Mouse (Mus musculus): ENCODE data around the gene Icos. TPM values are rescaled to one million over a fixed set of nuclear protein-coding genes. Genes with fewer than 3 reads are reported as not detected.

The Icos gene
- polyA plus RNA-seq, 1 experiment from 2014 or later = 0.10 TPM

GRCm38 (mm10) chr1:61006229-61006628 lies 28.5 kb downstream of the Icos start:
- ATAC-seq (no peak), DNase-seq (ENCODE audit: low spot score) (no peak)
- no peak overlapping the region for H3K4me2 ChIP-seq (ENCODE audit: low read length)
- no peak overlapping the region for H3K27ac ChIP-seq (ENCODE audit: low read depth, low read length)
- H3K4me1 ChIP-seq (ENCODE audit: control insufficient read depth, insufficient read depth, low read length) = no peaks in the 10 kb centered on the region
- H3K9me3 ChIP-seq (replicated peaks; ENCODE audit: control insufficient read depth, low read length) = no peaks in the 10 kb centered on the region
- no peak overlapping the region for H3K4me3 ChIP-seq (ENCODE audit: low read depth, low read length)
- WGBS = 98% methylated on average over 2 of the region's 2 CpGs
- no peaks in the 10 kb centered on the region for H3K27me3 ChIP-seq (replicated peaks; ENCODE audit: control insufficient read depth, insufficient read depth, low read length)
- H3K9ac ChIP-seq (ENCODE audit: low read length) = no peak overlapping the region
- no peaks in the 10 kb centered on the region for H3K36me3 ChIP-seq (ENCODE audit: control insufficient read depth, insufficient read depth, low read length)

GRCm38 (mm10) chr1:61007516-61007915 lies 29.8 kb downstream of the Icos start:
- no peak overlapping the region for H3K4me3 ChIP-seq (ENCODE audit: low read depth, low read length)
- DNase-seq (ENCODE audit: low spot score) = no peak

GRCm38 (mm10) chr1:61016578-61017118 lies 38.9 kb downstream of the Icos start:
- Histone ChIP-seq H3K9ac (ENCODE audit: low read length) (no peak overlapping the region), H3K36me3 (ENCODE audit: control insufficient read depth, insufficient read depth, low read length) (no peaks in the 10 kb centered on the region), H3K27ac (ENCODE audit: low read depth, low read length) (no peak overlapping the region), H3K4me2 (ENCODE audit: low read length) (no peak overlapping the region), H3K27me3 (replicated peaks; ENCODE audit: control insufficient read depth, insufficient read depth, low read length) (no peaks in the 10 kb centered on the region), H3K4me1 (ENCODE audit: control insufficient read depth, insufficient read depth, low read length) (no peaks in the 10 kb centered on the region), H3K4me3 (ENCODE audit: low read depth, low read length) (no peak overlapping the region), H3K9me3 (replicated peaks; ENCODE audit: control insufficient read depth, low read length) (no peaks in the 10 kb centered on the region)
- 85% methylated on average over 1 of the region's 1 CpGs for WGBS
- ATAC-seq = no peak
- DNase-seq (ENCODE audit: low spot score) = no peak

More at GRCm38 (mm10) chr1:61007516-61007915, 29.8 kb downstream of the Icos start:
- H3K27me3 ChIP-seq (replicated peaks; ENCODE audit: control insufficient read depth, insufficient read depth, low read length) = no peaks in the 10 kb centered on the region
- no peaks in the 10 kb centered on the region for H3K4me1 ChIP-seq (ENCODE audit: control insufficient read depth, insufficient read depth, low read length)
- H3K9ac ChIP-seq (ENCODE audit: low read length) = no peak overlapping the region
- no peaks in the 10 kb centered on the region for H3K9me3 ChIP-seq (replicated peaks; ENCODE audit: control insufficient read depth, low read length)
- ATAC-seq = no peak
- H3K27ac ChIP-seq (ENCODE audit: low read depth, low read length) = no peak overlapping the region
- no peak overlapping the region for H3K4me2 ChIP-seq (ENCODE audit: low read length)
- H3K36me3 ChIP-seq (ENCODE audit: control insufficient read depth, insufficient read depth, low read length) = no peaks in the 10 kb centered on the region

GRCm38 (mm10) chr1:61026712-61027111 lies 49.0 kb downstream of the Icos start:
- no peaks in the 10 kb centered on the region for H3K9me3 ChIP-seq (replicated peaks; ENCODE audit: control insufficient read depth, low read length)
- WGBS = 79% methylated on average over 5 of the region's 5 CpGs
- H3K4me3 ChIP-seq (ENCODE audit: low read depth, low read length) = no peak overlapping the region
- DNase-seq (ENCODE audit: low spot score) (no peak), ATAC-seq (no peak)
- H3K4me2 ChIP-seq (ENCODE audit: low read length) = no peak overlapping the region
- H3K27me3 ChIP-seq (replicated peaks; ENCODE audit: control insufficient read depth, insufficient read depth, low read length) = no peaks in the 10 kb centered on the region
- H3K4me1 ChIP-seq (ENCODE audit: control insufficient read depth, insufficient read depth, low read length) = no peaks in the 10 kb centered on the region
- no peak overlapping the region for H3K27ac ChIP-seq (ENCODE audit: low read depth, low read length)
- H3K9ac ChIP-seq (ENCODE audit: low read length) = no peak overlapping the region
- no peaks in the 10 kb centered on the region for H3K36me3 ChIP-seq (ENCODE audit: control insufficient read depth, insufficient read depth, low read length)

GRCm38 (mm10) chr1:61027519-61027918 lies 49.8 kb downstream of the Icos start:
- ATAC-seq = no peak
- no peaks in the 10 kb centered on the region for H3K9me3 ChIP-seq (replicated peaks; ENCODE audit: control insufficient read depth, low read length)

GRCm38 (mm10) chr1:61029919-61030318 lies 52.2 kb downstream of the Icos start:
- Histone ChIP-seq H3K27me3 (replicated peaks; ENCODE audit: control insufficient read depth, insufficient read depth, low read length) (no peaks in the 10 kb centered on the region), H3K4me3 (ENCODE audit: low read depth, low read length) (no peak overlapping the region), H3K4me1 (ENCODE audit: control insufficient read depth, insufficient read depth, low read length) (no peaks in the 10 kb centered on the region), H3K9ac (ENCODE audit: low read length) (no peak overlapping the region), H3K36me3 (ENCODE audit: control insufficient read depth, insufficient read depth, low read length) (no peaks in the 10 kb centered on the region), H3K9me3 (replicated peaks; ENCODE audit: control insufficient read depth, low read length) (no peaks in the 10 kb centered on the region), H3K27ac (ENCODE audit: low read depth, low read length) (no peak overlapping the region), H3K4me2 (ENCODE audit: low read length) (no peak overlapping the region)
- DNase-seq (ENCODE audit: low spot score) = no peak
- WGBS = 55% methylated on average over 1 of the region's 1 CpGs
- ATAC-seq = no peak

More at GRCm38 (mm10) chr1:61027519-61027918, 49.8 kb downstream of the Icos start:
- Histone ChIP-seq H3K9ac (ENCODE audit: low read length) (no peak overlapping the region), H3K4me1 (ENCODE audit: control insufficient read depth, insufficient read depth, low read length) (no peaks in the 10 kb centered on the region), H3K27ac (ENCODE audit: low read depth, low read length) (no peak overlapping the region), H3K4me3 (ENCODE audit: low read depth, low read length) (no peak overlapping the region), H3K27me3 (replicated peaks; ENCODE audit: control insufficient read depth, insufficient read depth, low read length) (no peaks in the 10 kb centered on the region), H3K36me3 (ENCODE audit: control insufficient read depth, insufficient read depth, low read length) (no peaks in the 10 kb centered on the region), H3K4me2 (ENCODE audit: low read length) (no peak overlapping the region)
- WGBS = 95% methylated on average over 3 of the region's 3 CpGs
- DNase-seq (ENCODE audit: low spot score) = no peak

GRCm38 (mm10) chr1:61030532-61030931 lies 52.8 kb downstream of the Icos start:
- no peaks in the 10 kb centered on the region for H3K4me1 ChIP-seq (ENCODE audit: control insufficient read depth, insufficient read depth, low read length)
- H3K36me3 ChIP-seq (ENCODE audit: control insufficient read depth, insufficient read depth, low read length) = no peaks in the 10 kb centered on the region
- H3K9ac ChIP-seq (ENCODE audit: low read length) = no peak overlapping the region
- H3K27me3 ChIP-seq (replicated peaks; ENCODE audit: control insufficient read depth, insufficient read depth, low read length) = no peaks in the 10 kb centered on the region
- no peak overlapping the region for H3K27ac ChIP-seq (ENCODE audit: low read depth, low read length)
- no peaks in the 10 kb centered on the region for H3K9me3 ChIP-seq (replicated peaks; ENCODE audit: control insufficient read depth, low read length)
- H3K4me3 ChIP-seq (ENCODE audit: low read depth, low read length) = no peak overlapping the region
- no peak overlapping the region for H3K4me2 ChIP-seq (ENCODE audit: low read length)
- DNase-seq (ENCODE audit: low spot score) = no peak
- no peak for ATAC-seq

GRCm38 (mm10) chr1:61035270-61035669 lies 57.5 kb downstream of the Icos start:
- Histone ChIP-seq H3K36me3 (ENCODE audit: control insufficient read depth, insufficient read depth, low read length) (no peaks in the 10 kb centered on the region), H3K4me1 (ENCODE audit: control insufficient read depth, insufficient read depth, low read length) (no peaks in the 10 kb centered on the region), H3K4me2 (ENCODE audit: low read length) (no peak overlapping the region), H3K9ac (ENCODE audit: low read length) (no peak overlapping the region), H3K4me3 (ENCODE audit: low read depth, low read length) (no peak overlapping the region), H3K9me3 (replicated peaks; ENCODE audit: control insufficient read depth, low read length) (no peaks in the 10 kb centered on the region), H3K27ac (ENCODE audit: low read depth, low read length) (no peak overlapping the region), H3K27me3 (replicated peaks; ENCODE audit: control insufficient read depth, insufficient read depth, low read length) (no peaks in the 10 kb centered on the region)
- ATAC-seq (no peak), DNase-seq (ENCODE audit: low spot score) (no peak)
- WGBS = 63% methylated on average over 1 of the region's 1 CpGs

- H3K36me3 ChIP-seq (ENCODE audit: control insufficient read depth, insufficient read depth, low read length) = no peaks in the 10 kb centered on the region
- 58% methylated on average over 4 of the region's 4 CpGs for WGBS
- H3K9me3 ChIP-seq (replicated peaks; ENCODE audit: control insufficient read depth, low read length) = no peaks in the 10 kb centered on the region
- ATAC-seq = no peak
- no peak overlapping the region for H3K9ac ChIP-seq (ENCODE audit: low read length)
- no peaks in the 10 kb centered on the region for H3K27me3 ChIP-seq (replicated peaks; ENCODE audit: control insufficient read depth, insufficient read depth, low read length)
- no peak overlapping the region for H3K4me3 ChIP-seq (ENCODE audit: low read depth, low read length)
- DNase-seq (ENCODE audit: low spot score) = no peak
- no peaks in the 10 kb centered on the region for H3K4me1 ChIP-seq (ENCODE audit: control insufficient read depth, insufficient read depth, low read length)
- no peak overlapping the region for H3K27ac ChIP-seq (ENCODE audit: low read depth, low read length)
- no peak overlapping the region for H3K4me2 ChIP-seq (ENCODE audit: low read length)
Measured at GRCm38 (mm10) chr1:61038223-61038622, 60.5 kb downstream of the Icos start.
